Mouse (Mus musculus) C2C12 (cell line): ENCODE results near the gene Sez6l2.

ENCODE experiments used
- CEBPB ChIP-seq: IDR thresholded peaks from one replicate; pipeline ENCODE4 v1.6.1; 2011; ENCODE audit warnings: low read depth, mild to moderate bottlenecking, control low read depth, moderate library complexity
- CTCF ChIP-seq: IDR thresholded peaks from one replicate; pipeline ENCODE4 v1.5.1; 2011; ENCODE audit not compliant: control insufficient read depth, insufficient read depth, insufficient read length
- MYOG ChIP-seq: IDR thresholded peaks from one replicate; pipeline ENCODE4 v1.6.1; 2011; ENCODE audit not compliant: control insufficient read depth, insufficient read length; ENCODE audit errors: extremely low read depth

- TF ChIP-seq CTCF (no peak), MYOG (no peak), CEBPB (no peak)
Measured at GRCm38 (mm10) chr7:126951741-126952140, 1.4 kb downstream of the Sez6l2 start.
